Mouse (Mus musculus) heart, adult 2 months (tissue): ENCODE measurements around the gene Fyn. TPM values are rescaled to one million over a fixed set of nuclear protein-coding genes. Genes with fewer than 3 reads are reported as not detected.
A peak's percentile ranks its signal among the peaks of the same experiment; 100 is the strongest.

Source experiments
- DNase-seq, 2 experiments: peaks; one replicate each; pipeline ENCODE4 v3.0.0; 2021
- H3K27ac ChIP-seq: fragments of 200-600 bp; 2 replicates; pipeline ENCODE4 v1.8.1; 2022
- H3K27me3 ChIP-seq: fragments of 200-500 bp; 2 replicates; pipeline ENCODE4 v1.6.1; 2012; ENCODE audit warnings: mild to moderate bottlenecking, low read length, inconsistent platforms, mixed read lengths; ENCODE audit not compliant: control insufficient read depth, insufficient read depth
- H3K36me3 ChIP-seq: fragments of 200-500 bp; 2 replicates; pipeline ENCODE4 v1.6.1; 2012; ENCODE audit warnings: low read length, inconsistent platforms; ENCODE audit not compliant: control insufficient read depth, insufficient read depth
- H3K4me1 ChIP-seq: fragments of 200-500 bp; 2 replicates; pipeline ENCODE4 v1.6.1; 2011; ENCODE audit warnings: low read length; ENCODE audit not compliant: control insufficient read depth, insufficient read depth
- H3K4me3 ChIP-seq: fragments of 200-600 bp; 2 replicates; pipeline ENCODE4 v1.8.1; 2022
- H3K79me2 ChIP-seq: fragments of 200-500 bp; replicated peaks from 2 replicates; pipeline ENCODE4 v1.6.1; 2012; ENCODE audit warnings: mild to moderate bottlenecking, inconsistent platforms, low read length, moderate library complexity, mixed read lengths; ENCODE audit not compliant: control insufficient read depth, insufficient read depth
- H3K9ac ChIP-seq: fragments of 200-500 bp; 2 replicates; pipeline ENCODE4 v1.6.1; 2012; ENCODE audit warnings: low read depth, mild to moderate bottlenecking, control low read depth, inconsistent platforms, low read length, mixed read lengths
- CTCF ChIP-seq: fragments of 200-600 bp; IDR thresholded peaks from 2 replicates; pipeline ENCODE4 v1.8.1; 2022; ENCODE audit warnings: antibody characterized with exemption, mild to moderate bottlenecking, moderate library complexity
- EP300 ChIP-seq: fragments of 200-500 bp; IDR thresholded peaks from 2 replicates; pipeline ENCODE4 v1.6.1; 2011; ENCODE audit warnings: low read depth, low read length, control low read depth; ENCODE audit not compliant: insufficient read depth
- POLR2A ChIP-seq: fragments of 200-500 bp; IDR thresholded peaks from 2 replicates; pipeline ENCODE4 v1.6.1; 2011; ENCODE audit warnings: mild to moderate bottlenecking, low read depth, low read length, control low read depth; ENCODE audit not compliant: insufficient read depth
- WGBS: fragments of 180-500 bp; shearing (Covaris S2); methylation state at CpG from one replicate; pipeline ENCODE4 v1.1.7; 2018; 5-methylcytosine and 5-hydroxymethylcytosine counted together
- intact Hi-C: fragments of 180-260 bp; cut with DNase I; formaldehyde crosslinking; loops from one replicate; pipeline ENCODE4 v1.15.1; 2025
- polyA plus RNA-seq: library from polyadenylated mRNA; depleted of rRNA; stranded (reverse); fragments of >200 nt; gene quantifications from 2 replicates; pipeline ENCODE4 v1.2.3, GENCODE M21; 2012
- total RNA-seq, 2 experiments: library from RNA; stranded (reverse); gene quantifications; 2 replicates each; pipeline ENCODE4 v1.2.3; 2021

Fyn gene
- total and polyA plus RNA-seq, 3 experiments, result 23.2 to 29.7 (median 26.1) TPM

DNA sequence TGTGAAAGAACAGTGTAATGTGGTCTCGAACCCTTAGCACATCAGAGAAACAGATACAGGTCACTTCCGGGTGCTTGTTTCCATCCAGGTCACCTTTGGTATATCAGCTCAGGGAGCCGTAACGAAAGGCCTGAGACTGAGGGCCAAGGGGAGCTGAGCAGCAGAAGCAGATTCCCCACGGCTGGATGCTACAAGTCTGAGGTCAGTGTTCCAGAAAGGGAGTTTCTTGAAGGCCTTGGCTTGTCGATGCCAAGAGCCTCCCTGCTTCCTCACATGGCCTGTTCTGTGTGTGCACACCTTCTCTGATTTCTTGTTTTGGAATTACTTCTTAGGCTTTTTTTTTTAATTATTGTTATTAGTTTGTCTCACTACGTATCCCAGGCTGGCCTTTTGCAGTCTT, 99.2 kb downstream of the Fyn start:
- 75% methylated on average over 7 of the region's 7 CpGs for WGBS
- intact Hi-C loops, result no loop called here
- H3K9ac ChIP-seq, result no peak overlapping the region
- no peaks in the 10 kb centered on the region for H3K36me3 ChIP-seq
- peak overlapping the region; percentile 16 for H3K27ac ChIP-seq
- no peak overlapping the region for H3K4me3 ChIP-seq
- H3K79me2 ChIP-seq, result peaks cover 6% of the 10 kb centered on the region; the same call in 1 of the 2 replicates
- no peak for TF ChIP-seq POLR2A
- no peak for TF ChIP-seq EP300
- DNase-seq, result no peak
- H3K27me3 ChIP-seq, result no peaks in the 10 kb centered on the region
- peaks cover 23% of the 10 kb centered on the region for H3K4me1 ChIP-seq

DNA sequence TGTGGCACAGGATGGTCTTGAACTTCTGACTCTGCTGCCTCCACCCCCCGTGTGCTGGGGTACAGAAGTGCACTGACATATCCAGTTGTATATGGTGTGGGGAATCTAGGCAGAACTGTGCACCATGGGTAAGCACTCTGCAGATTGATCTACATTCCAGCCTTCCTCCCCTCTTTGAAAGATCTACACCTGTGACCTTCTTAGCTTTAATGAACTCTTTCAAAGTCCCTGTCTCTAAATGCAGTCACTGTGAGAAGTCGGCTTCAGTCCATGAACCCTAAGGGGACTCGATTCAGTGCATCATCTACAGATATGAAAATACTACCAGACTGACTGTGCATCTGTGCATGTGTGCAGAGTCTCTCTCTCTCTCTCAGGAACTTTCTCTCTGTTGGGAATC, 99.9 kb downstream of the Fyn start:
- Histone ChIP-seq H3K27ac (no peak overlapping the region), H3K36me3 (no peaks in the 10 kb centered on the region), H3K4me3 (no peak overlapping the region), H3K27me3 (no peaks in the 10 kb centered on the region), H3K4me1 (peaks cover 22% of the 10 kb centered on the region), H3K79me2 (peaks cover 6% of the 10 kb centered on the region; the same call in 1 of the 2 replicates), H3K9ac (no peak overlapping the region)
- intact Hi-C loops, result no loop called here
- no peak for DNase-seq
- TF ChIP-seq POLR2A, result no peak
- TF ChIP-seq EP300, result no peak
- TF ChIP-seq CTCF, result no peak
- 65% methylated on average over 3 of the region's 3 CpGs for WGBS

DNA sequence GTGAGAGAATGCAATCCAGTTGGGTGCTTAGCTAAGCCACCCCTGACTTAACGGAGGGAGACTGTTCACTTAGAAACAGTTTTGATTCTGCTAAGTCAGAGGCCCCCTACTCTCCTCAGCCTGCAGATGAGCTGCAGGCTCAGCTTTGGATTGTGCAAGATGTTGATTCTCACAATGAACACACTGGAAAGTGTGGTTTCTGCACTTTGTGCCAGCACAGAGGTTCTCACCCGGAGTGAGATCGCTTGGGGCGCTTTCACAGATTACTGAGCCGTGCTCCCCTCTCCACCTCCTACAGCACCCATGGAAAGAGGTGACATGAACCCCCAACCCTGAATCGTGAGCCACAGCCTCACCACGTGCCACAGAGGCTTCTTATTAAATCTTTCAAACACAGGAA, 100.7 kb downstream of the Fyn start:
- TF ChIP-seq CTCF (no peak), EP300 (no peak), POLR2A (no peak)
- Histone ChIP-seq H3K27me3 (no peaks in the 10 kb centered on the region), H3K4me3 (no peak overlapping the region), H3K9ac (no peak overlapping the region), H3K79me2 (peaks cover 7% of the 10 kb centered on the region; the same call in 1 of the 2 replicates), H3K36me3 (no peaks in the 10 kb centered on the region), H3K27ac (peak overlapping the region; percentile 27; the same call in 1 of the 2 replicates), H3K4me1 (peaks cover 22% of the 10 kb centered on the region)
- peak in 1 of 2 experiments; percentile 30 for DNase-seq
- WGBS, result 60% methylated on average over 7 of the region's 7 CpGs
- intact Hi-C loops, result no loop called here

DNA sequence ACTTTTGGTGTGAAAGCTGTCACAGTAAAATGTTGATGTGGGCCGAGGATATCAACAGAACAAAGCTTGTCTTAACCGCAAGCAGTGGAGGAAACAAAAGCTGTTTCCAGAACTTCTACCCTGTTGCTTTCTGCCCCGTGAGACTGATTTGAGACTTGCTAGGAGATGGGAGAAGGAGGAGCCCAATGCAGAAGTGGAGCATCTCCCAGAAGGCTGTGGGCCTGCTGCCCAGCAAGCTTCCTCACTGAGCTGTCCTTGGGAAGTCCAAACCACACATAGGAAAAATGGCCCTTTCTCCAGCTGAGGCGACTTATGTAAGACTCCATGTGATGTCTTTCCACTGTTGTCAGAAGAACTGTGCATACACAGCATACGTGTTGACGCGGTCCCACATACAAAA, 101.7 kb downstream of the Fyn start:
- Histone ChIP-seq H3K36me3 (no peaks in the 10 kb centered on the region), H3K27ac (peak overlapping the region; percentile 55), H3K4me3 (no peak overlapping the region), H3K4me1 (peaks cover 22% of the 10 kb centered on the region), H3K9ac (no peak overlapping the region), H3K79me2 (peaks cover 9% of the 10 kb centered on the region), H3K27me3 (no peaks in the 10 kb centered on the region)
- 64% methylated on average over 7 of the region's 7 CpGs for WGBS
- peak; percentile 58 to 72 for DNase-seq
- intact Hi-C loops, result no loop called here
- TF ChIP-seq POLR2A, result 0 out of 2 replicates have a peak, but pooled peaks have one; percentile 11
- TF ChIP-seq CTCF, result no peak
- no peak for TF ChIP-seq EP300

DNA sequence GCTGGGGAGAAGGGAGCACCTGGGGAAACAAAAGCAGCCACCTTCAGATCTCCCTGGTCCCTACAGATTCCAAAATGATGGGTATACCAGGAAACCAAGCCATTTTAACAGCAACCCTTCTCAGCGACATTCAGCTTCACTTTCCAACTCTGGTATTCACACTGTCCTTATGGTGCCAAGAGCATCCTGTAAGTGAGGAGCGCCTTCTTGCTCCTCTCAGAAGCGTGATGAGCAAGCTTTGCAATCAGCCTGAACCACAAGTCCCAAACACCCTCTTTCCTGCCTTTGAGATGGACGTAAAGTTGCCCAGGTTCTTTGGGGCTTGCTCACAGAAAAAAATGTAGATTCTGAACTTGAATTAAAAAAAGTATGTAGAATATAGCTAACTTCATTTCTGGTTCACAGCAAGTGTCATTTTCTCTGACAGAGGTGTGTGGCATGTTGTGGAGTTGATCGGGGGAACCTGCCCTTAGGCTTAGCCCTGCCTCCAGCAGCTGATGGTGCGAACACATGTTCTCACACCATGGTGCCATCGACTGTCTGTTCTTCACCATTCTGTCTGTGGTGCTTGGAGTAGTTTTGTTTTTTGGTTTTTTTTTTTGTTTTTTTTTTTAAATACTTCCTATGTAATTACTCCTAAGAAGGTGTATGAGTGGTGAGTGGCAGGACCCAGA, 102.5 kb downstream of the Fyn start:
- no peaks in the 10 kb centered on the region for H3K36me3 ChIP-seq
- H3K4me1 ChIP-seq, result peaks cover 22% of the 10 kb centered on the region
- no peak for DNase-seq
- no peak overlapping the region for H3K9ac ChIP-seq
- no peak overlapping the region for H3K4me3 ChIP-seq
- H3K27ac ChIP-seq, result peak overlapping the region; percentile 26; the same call in 1 of the 2 replicates
- 79% methylated on average over 7 of the region's 7 CpGs for WGBS
- no peaks in the 10 kb centered on the region for H3K27me3 ChIP-seq
- peaks cover 8% of the 10 kb centered on the region for H3K79me2 ChIP-seq
- no peak for TF ChIP-seq POLR2A
- TF ChIP-seq EP300, result no peak
- TF ChIP-seq CTCF, result no peak
- intact Hi-C loops, result no loop called here
